Mouse (Mus musculus) testis, postnatal 14 days (tissue): Measurements from ENCODE around the gene Pkd2l1.
A peak's percentile ranks its signal among the peaks of the same experiment; 100 is the strongest.

Experiments used
- DNase-seq: peaks from one replicate; pipeline ENCODE4 v3.0.0; 2021; ENCODE audit warnings: low spot score

Pkd2l1 gene

DNA sequence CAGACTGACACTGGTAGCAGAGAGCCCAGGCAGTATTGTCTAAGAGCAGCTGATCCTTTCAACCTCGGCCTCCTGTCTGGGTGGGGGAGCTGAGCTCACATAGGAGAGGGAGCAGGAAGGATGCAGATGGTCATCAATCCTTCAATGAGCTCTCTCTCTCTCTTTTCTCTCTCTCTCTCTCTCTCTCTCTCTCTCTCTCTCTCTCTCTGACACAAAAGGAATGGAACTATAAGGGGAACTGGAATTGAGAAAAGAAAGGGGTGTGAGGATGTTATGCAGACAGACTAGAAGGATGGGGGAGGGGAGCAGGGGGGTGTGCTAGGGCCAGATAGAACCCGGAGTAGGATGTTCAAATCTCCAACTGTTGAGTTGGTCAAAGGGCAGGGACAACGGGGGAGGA is at the start of gene Pkd2l1:
TSS of gene Pkd2l1 (minus strand) at position 101 of the 400 bp plus-strand sequence.
- DNase-seq: no peak

DNA sequence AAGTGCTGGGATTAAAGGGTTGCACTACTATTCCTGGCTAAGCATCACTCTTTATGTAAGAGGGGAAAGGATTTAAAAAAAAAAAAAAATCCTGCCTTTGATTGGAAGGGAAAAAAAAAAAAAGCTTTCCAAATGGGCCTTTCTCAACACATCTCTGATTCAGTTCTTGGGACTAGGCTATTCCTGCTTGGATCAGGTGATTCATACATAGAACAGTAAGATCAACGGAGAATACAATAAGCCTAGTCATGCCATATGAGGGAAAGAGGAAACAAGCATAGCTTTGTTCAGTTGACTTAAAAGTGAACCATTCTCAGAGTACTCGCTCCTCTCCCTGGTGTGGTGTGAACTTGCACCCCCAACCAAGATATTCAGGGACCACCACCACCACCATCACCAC is 46.7 kb upstream of the Pkd2l1 start:
- no peak for DNase-seq

DNA sequence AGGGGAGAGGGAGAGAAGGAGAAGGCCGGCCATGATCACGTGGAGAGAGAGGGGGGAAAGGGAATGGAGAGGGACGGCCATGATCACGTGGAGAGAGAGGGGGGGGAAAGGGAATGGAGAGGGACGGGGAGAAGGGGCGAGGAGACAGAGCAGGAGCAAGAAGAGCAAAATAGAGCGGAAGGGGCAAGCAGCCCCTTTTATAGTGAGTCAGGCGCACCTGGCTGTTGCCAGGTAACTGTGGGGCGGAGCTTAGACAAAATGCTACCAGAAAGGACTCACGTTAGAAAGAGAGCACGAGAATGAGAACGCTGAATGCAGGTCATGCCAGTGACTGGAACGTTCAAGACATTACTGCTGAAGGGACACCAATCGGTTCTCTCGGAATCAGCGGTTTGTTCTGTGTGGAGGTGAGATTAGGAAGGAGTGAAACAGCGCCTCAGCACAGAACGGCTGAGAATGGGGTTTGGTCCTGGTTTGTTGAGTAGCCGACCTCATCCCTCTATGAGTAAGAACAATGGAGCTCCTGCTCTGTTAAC is 45.3 kb upstream of the Pkd2l1 start:
- DNase-seq: peak; percentile 20

DNA sequence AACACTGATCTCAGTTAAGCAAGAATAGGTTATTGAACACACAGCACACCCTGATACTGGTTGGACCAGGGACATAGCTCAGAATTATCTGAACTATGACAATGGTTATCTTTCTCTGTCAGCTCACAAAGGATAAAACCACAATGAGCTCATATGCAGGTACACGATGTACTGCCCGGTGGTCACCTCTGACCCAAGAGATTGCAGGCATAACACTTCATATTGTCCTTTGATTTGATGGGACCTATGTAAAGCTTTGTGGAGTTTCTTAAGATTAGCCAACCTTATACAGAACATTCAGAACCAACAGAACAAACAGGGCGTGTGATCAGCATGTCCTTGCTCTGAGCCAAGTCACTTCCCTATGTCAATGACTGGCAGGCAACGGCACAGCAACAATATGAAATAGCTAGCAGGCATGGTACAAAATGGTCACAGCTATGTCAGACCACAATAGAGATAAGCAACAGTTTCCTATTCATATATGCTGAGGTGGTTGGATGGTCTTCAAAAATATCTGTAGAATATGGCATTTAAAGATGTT is 39.4 kb upstream of the Pkd2l1 start:
- no peak for DNase-seq

DNA sequence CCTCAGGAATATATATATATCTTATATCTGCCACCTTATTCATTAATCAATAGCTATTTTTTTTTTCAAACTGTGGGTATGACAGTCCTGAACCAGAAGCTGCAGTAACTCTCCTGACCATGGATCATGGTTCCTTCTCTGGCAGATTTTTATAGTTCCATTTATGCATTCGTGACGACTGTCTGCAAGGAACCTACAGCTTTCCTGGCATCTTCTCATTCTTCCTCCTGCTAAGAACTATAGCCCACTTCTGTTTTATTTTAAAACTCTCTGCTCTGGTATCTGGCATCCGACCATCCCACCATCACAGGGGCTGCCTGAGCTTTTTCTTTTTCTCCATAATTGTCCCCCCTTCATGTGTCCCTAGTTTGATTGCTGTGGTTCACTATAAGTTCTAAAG is 38.0 kb upstream of the Pkd2l1 start:
- no peak for DNase-seq

DNA sequence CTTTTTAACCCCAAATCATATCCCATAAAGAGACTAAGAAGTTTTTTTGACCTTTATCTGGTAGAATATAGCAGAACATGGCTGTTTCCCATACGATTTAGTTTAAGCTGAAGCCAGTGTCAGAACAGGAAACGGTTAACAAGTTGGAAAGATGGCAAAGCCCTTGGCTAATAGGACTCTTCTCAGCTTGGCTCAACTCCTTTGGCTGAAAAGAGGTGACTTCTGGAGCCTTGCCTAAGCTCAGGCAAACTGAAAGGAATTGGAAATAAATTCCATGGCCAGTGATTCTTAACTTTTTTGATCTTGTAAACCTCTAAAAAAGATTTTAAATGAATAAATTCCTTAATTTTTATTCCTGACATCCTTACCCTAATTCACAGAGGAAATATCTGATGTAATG is 37.5 kb upstream of the Pkd2l1 start:
- DNase-seq: no peak

DNA sequence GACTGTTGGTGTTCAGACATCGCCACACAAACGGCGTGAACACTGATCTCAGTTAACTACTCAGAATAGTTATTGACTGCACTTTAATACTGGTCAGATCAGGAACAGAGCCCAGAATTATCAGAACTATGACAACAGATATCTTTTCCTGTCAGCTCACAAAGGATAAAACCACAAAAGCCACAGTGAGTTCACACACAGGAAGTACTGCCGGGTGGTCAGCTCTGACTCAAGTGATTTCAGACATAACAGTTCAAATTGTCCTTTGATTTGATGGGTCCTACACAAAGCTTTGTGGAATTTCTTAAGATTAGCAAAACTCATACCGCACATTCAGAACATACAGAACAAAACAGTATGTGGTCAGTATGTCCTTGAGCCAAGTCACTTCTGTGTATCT is 33.5 kb upstream of the Pkd2l1 start:
- no peak for DNase-seq

DNA sequence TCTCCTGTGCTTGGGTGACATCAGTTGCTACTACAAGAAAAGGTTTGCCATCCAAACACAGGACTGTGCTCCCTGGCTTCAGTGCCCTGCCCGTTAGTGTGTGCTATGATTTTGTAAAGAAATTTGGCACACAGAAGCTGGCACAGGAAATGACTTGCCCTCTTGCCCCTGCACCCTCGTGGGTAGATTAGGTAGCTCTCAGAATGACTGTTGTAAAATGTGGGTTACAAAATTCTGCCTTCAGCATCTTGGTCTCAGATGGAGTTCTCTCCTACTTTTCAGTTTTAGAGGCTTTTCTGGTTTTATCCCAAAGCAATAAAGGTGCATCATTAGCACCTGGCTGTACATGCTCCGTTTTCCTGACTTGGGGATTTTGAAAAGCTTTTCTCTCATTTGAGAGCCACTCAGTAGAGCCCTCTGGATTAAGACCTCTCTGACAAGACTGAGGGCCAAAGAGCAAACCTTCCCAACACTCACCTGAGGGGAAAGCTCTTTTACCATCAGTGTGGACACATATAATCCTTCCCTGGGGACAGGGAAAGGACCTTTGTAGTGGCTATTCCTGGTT is 25.8 kb upstream of the Pkd2l1 start:
- DNase-seq: no peak

DNA sequence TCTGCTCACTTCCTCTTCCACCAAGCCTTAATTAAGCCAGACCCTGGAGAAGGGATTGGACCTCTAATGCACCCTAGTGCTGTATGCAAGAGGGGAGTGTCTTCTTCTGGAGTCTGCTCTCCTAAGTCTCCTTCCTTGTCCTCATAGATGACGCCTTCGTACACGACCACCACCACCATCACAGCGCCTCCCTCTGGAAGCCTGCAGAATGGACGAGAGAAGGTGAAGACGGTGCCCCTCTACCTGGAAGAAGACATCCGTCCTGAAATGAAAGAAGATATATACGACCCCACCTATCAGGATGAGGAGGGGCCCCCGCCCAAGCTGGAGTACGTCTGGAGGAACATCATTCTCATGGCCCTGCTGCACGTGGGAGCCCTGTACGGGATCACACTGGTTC is 23.0 kb upstream of the Pkd2l1 start:
- DNase-seq: no peak

DNA sequence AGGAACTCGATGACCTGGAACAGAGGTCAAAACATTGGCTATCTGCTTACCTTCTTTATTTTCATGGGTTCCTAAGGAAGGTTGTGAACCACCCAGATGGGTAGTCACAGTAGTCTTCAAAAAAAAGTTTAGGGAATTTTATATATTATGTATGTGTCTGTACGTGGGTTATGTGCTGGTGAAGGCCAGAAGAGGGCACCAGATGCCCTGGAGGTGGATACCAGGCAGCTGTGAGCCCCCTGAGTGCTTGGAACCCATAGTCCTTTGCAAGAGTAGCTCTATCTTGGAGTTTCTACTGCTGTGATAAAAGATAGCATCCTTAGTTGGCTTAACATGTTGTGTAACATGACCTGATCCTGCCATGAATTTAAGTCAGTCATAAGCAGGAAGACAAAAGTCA is 14.8 kb upstream of the Pkd2l1 start:
- DNase-seq: no peak

DNA sequence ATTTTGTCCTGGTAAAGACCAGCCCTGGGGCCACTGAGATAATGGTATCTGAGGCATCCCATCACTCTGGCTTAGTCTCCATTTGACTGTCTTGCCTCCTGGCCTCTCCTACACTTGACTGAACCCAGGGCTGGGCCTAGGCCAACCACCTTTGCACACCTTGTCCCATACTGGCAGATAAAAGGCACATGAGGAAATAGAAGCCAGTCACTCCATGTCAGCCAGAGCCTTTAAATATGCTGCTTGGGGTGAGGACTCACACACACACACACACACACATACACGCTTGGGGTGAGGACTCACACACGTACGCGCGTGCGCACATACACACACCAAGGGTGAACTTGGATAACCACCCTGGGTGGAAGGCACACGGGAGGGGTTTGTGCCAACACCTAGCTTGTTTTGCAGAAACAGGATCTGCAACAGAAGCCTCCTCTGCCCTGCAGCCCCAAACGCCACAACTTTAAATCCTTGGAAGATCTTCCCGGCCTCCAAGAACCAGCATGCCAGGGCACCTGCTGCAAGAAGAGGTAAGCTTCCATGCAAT is 10.8 kb upstream of the Pkd2l1 start, which contains the start of gene Scd3:
TSS of gene Scd3 (plus strand) at position 255 of the 550 bp plus-strand sequence.
- DNase-seq: no peak

DNA sequence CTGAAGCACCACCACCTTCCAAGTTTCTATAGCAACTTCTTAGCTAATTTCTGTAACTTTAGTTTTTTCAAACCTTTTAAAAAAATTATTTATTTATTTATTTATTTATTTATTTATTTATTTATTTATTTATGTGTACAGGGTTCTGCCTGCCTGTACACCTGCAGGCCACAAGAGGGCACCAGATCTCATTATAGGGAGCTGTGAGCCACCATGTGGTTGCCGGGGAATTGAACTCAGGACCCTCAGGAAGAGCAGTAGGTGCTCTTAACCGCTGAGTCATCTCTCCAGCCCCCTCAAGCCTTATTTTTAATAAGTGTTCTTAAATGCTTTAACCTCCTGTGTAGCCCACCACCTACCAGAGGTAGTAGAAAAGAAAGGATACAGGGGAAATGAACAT is 6.7 kb upstream of the Pkd2l1 start:
- DNase-seq: no peak

DNA sequence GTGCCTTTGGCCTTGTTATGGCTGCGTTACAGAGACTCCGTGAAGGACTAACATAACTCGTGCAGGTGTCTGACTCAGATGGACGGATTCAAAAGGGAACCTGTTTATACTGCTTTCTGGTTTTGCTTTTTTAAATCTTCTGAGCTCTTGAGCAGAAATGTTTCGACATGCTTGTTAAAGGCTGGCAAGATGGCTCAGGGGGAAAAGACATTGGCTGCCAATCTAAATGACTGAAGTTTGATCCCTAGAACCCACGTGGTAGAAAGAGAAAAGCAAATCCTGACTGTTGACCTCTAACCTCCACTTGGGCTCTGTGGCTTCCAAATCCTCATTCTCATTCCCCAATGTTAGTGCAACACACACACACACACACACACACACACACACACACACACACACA is 6.3 kb upstream of the Pkd2l1 start:
- no peak for DNase-seq

DNA sequence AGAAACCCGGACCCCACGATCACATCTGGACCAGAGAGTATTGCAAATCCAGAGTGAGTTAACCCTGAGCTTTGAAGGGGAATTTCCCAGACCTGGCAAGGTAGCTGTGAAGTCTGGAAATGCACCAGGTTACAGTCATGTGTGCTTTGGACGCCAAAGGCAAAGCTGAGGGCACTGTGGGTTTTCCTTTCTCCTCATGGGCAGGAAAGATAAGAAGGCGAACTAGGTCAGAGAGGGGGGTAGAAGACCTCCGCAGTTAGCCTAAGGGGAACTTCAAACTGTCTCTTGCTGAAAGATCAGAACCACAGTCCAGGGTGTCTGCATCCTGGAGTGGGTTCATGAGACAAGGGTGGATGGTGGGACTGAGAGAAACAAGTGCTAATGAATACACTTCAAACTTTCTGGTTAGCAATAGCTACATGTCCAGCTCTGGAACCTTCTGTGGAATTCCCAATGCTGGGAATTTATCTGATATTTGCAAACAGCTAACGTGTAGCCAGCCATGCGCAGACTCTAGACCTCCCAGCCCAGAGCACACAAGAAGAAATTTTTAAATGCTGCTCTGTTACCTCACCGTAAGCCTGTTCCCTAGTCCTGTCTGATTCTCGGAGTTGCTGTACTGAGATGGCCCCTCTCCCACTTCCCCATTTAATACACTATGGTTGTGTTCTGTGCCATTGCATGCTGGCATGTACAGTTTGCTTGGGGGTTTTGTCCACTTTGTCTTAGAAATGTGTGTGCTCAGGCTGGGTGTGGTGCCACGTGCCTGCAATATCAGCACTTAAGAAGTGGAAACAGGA is 5.0 kb upstream of the Pkd2l1 start:
- no peak for DNase-seq

DNA sequence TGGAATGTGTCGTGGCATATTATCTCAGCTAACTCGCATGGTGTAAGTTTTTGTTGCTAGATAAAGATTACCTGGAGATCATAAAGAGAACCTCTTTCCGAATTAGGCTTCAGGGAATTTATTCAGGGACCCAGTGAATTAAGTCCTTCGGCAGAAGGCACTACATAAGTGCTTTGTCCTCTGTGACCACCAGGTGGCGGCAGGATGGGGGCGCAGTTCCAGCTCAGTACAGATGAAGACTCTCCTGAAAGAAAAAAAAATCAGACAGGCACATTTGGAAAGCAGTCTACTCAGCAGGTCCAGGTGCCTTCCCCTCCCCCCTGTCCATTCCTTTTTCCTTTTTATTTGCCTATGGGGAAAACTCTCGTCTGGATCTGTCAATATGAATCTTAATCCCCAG is 2.9 kb upstream of the Pkd2l1 start:
- DNase-seq: peak; percentile 28

DNA sequence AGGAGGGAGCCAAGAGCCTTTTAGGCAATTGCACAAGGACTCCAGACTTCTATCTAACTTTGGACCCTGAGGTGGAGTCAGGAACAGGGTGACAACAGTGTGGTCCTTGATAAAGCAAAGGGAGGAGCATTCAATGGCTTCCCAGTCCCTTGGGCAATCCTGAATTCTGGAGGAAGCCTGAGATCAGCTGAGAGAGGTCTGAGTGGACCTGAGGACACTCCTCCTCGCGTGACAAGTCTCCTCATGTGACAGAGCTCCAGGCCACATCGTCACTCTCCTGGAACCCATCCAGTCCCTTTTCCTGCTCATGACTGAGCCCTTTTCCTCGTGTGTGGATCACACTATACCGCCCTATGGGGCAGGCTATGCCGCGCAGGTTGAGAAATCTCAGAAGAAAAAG is 1.7 kb upstream of the Pkd2l1 start:
- no peak for DNase-seq

DNA sequence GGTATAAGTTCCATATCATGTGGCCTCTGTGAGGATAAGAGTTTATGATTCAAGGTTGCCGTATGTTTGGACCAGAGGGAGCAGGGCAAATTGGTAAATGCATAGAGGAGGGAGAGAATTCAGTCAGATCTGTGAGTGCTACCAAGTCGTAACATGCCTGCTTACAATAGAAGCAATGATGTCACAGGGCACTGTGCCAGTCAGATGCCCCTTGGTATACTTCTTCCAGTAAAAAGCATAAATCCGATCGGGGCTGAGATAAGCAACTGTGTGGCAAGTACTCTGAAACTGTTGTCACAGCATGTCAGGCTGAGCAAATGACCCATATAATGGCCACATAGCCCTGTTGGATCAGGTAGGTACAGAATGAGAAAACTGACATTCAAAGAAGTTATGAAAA is 3.2 kb downstream of the Pkd2l1 start:
- DNase-seq: no peak

DNA sequence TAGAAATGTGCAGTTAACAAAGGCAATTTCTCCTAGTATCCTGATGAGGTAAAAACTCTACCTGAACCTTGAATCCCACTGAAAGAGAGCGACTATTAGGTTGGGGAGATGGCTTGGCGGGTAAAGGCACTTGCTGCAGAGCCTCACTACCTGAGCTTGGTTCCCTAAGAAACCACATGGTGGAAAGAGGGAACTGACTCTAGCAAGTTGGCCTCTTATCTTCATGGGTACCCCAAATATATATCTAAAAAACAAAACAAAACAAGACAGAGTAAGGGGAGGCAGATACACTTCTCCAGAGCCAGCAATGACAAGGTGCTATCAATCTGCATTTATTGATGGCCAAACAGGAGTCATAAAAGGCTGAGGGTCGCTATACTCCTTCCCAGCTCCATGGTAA is 8.3 kb downstream of the Pkd2l1 start:
- DNase-seq: no peak

DNA sequence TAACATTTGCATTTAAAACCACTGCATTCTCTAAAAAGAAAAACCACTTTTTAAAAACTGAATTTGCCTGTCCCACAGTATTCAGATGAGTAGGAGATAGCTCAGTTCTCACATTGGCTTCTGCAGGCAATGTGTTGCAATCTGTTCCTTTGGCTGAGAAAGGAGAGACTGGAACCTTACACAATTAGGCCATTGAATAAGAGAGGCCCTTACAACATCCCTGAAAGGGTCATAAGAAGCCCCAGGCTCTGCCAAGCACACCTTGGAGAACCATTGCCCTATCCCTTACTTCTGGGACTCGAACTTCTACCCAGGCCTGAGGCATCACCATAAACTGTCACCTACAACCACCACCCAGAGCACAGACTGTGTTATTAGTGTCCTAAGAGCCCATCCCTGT is 11.7 kb downstream of the Pkd2l1 start:
- no peak for DNase-seq

DNA sequence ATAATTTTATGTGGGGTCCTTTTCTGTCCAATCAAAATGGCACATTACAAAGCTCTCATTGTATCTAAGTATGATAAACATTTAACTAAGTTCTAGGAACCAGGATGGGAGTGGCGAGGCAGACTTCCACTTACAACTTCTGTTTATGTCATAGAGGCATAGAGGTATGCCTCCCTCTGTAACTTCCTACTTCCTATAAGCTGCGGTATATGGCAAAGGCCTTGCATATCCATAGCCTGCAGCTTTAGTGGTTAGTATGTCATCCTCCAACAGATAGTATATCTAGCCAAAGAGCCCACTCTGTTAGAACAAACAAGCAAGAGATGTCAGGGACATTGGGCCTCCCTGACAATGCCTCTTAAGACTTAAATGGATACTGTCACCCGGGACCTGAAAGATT is 15.5 kb downstream of the Pkd2l1 start:
- no peak for DNase-seq

DNA sequence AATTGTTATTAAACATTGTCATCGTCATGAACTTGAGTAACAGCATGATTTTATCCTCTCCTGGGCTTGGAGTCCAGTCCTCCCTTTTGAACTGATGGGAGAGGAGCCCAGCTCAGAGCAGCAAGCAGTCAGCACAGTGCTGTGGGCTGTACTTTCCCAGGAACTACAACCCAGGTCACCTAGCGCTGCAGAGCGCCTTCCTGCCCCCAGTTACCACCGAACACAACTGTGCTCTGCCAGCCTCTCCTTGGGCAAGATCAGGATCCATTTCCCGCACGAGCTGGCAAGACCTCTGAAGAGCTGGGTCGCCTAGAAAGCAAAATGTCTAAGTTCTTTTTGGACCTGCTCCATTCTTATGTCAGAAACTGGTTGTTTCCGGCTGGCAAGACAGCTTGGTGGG is 17.4 kb downstream of the Pkd2l1 start:
- DNase-seq: no peak

DNA sequence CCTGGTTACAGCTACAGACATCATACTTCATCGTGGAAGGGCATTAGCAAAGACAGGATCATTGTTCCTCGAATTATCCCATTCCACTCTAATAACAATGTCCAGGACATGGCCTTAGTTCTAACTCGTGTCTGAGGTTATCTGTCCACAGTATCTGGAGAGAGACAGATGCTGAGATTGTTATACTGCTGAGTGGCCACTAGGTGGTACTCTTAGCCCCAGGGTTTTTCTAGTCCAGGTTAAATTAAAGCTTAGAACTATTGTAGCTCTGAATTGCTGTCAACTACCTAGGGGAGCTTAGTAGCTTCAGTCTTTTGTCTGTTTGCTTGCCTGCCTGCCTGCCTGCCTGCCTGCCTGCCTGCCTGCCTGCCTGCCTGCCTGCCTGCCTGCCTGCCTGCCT is 30.7 kb downstream of the Pkd2l1 start:
- no peak for DNase-seq

DNA sequence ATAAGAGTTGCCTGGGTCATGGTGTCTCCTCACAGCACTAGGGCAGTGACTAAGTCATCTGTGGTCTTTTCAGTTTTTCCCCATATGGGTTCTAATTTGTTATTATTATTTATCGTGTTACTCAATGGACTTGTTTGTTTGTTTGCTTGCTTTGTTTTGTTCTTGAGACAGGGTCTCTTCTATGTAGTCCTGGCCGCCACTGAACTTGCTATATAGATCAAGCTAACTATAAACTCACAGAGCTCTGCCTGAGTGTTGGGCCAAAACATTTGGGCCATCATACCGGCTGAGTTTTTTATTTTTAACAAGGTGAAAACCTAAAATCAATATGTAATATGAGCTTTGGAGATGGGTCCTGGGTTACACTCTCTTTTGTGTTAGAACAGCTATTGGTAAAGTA is 32.9 kb downstream of the Pkd2l1 start:
- no peak for DNase-seq
